Mouse (Mus musculus) heart, postnatal 0 days (tissue): Measurements from ENCODE around the gene Clcn6. TPM values are rescaled to one million over a fixed set of nuclear protein-coding genes. Genes with fewer than 3 reads are reported as not detected.

Source experiments
- ATAC-seq: fragments of 200-750 bp; cut with Nextera tagmentation; 2 replicates; pipeline ENCODE4 v1.8.0; 2017; ENCODE audit warnings: low read depth, moderate number of reproducible peaks, moderate library complexity; ENCODE audit not compliant: insufficient read depth
- DNase-seq: peaks from one replicate; pipeline ENCODE4 v3.0.0-alpha.2; 2016; ENCODE audit warnings: low spot score
- H3K27ac ChIP-seq: fragments of 300-500 bp; sonication (generic); 2 replicates; pipeline ENCODE4 v1.5.1; 2014; ENCODE audit warnings: low read depth, mild to moderate bottlenecking
- H3K27me3 ChIP-seq: fragments of 300-500 bp; sonication (generic); 2 replicates; pipeline ENCODE4 v1.6.1; 2014; ENCODE audit warnings: low read length, mixed read lengths; ENCODE audit not compliant: control insufficient read depth, insufficient read depth
- H3K36me3 ChIP-seq: fragments of 300-500 bp; sonication (generic); replicated peaks from 2 replicates; pipeline ENCODE4 v1.6.1; 2014; ENCODE audit warnings: low read length, mixed read lengths; ENCODE audit not compliant: control insufficient read depth, insufficient read depth
- H3K4me1 ChIP-seq: fragments of 300-500 bp; sonication (generic); 2 replicates; pipeline ENCODE4 v1.6.1; 2014; ENCODE audit warnings: antibody characterized with exemption; ENCODE audit not compliant: control insufficient read depth, insufficient read depth
- H3K4me2 ChIP-seq: fragments of 300-500 bp; sonication (generic); 2 replicates; pipeline ENCODE4 v1.6.1; 2014; ENCODE audit warnings: low read depth, mild to moderate bottlenecking, low read length, moderate library complexity
- H3K4me3 ChIP-seq: fragments of 300-500 bp; sonication (generic); 2 replicates; pipeline ENCODE4 v1.5.1; 2014; ENCODE audit warnings: low read depth, low read length
- H3K9ac ChIP-seq: fragments of 300-500 bp; sonication (generic); replicated peaks from 2 replicates; pipeline ENCODE4 v1.6.1; 2014; ENCODE audit warnings: low read depth, low read length, mixed read lengths
- H3K9me3 ChIP-seq: fragments of 300-500 bp; sonication (generic); replicated peaks from 2 replicates; pipeline ENCODE4 v1.6.1; 2016; ENCODE audit warnings: low read length; ENCODE audit not compliant: control insufficient read depth
- CTCF ChIP-seq: IDR thresholded peaks from 2 replicates; pipeline ENCODE4 v1.5.1; 2016; ENCODE audit warnings: antibody characterized with exemption, control low read depth, low read depth
- EP300 ChIP-seq: IDR thresholded peaks from 2 replicates; pipeline ENCODE4 v1.6.1; 2016; ENCODE audit warnings: antibody characterized with exemption, low read depth
- WGBS: fragments of 180-500 bp; shearing (Covaris S2); extraction: QIAGEN DNeasy Blood & Tissue Kit; methylation state at CpG from one replicate; pipeline ENCODE4 v1.1.7; 2014; 5-methylcytosine and 5-hydroxymethylcytosine counted together
- polyA plus RNA-seq: library from polyadenylated mRNA; unstranded; fragments of >200 nt; fragmentation: Nextera tagmentation; extraction: Ambion mirVana; gene quantifications from 2 replicates; pipeline ENCODE4 v1.2.1, GENCODE M21; 2015
- total RNA-seq: library from RNA; depleted of rRNA; stranded (reverse); fragments of >200 nt; gene quantifications from 2 replicates; pipeline ENCODE4 v1.2.3, GENCODE M21; 2014; ENCODE audit warnings: low replicate concordance; rRNA removed

The Clcn6 gene
- total RNA-seq = 14.7 and 16.3 TPM in 2 replicates
- 3.5 and 4.3 TPM in 2 replicates for polyA plus RNA-seq

DNA sequence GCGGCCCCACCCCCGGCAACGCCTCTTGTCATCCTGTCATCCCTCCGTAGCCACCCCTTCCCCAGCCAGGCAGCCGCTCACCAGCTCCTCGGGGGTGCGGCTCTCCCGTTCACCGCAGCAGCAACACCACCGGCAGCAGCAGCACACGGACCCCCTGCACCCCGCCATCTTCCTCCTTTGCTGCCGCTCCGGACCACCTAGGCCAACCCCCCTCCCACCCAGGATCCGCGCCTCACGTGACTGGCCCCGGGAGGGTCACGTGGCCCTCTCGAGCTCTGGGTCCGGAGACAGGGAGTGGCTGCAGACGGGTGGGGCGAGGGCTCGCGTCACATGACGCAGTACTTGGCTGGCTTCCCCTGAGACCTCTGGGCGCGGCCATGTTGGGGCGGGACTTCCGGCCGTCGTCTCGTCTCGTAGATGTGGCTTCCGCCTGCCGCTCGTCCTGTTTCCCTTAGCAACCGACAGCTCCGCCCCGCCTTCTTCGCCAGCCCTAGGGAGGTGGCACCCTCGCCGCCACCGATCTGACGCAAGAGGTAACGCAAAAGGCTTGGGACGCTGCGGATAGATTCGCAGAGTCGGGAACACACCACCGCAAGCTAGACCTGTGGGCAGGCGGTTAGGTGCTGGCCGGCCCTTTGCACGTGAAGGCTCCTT lies at the start of gene Clcn6, which contains the start of gene Mthfr:
TSS of gene Clcn6 (minus strand) at position 222 of the 654 bp plus-strand sequence.
TSS of gene Mthfr (plus strand) at position 478 of the 654 bp plus-strand sequence.
- H3K9ac ChIP-seq = peak within 1 kb of the TSS; percentile 64
- peaks cover 35% of the 10 kb centered on the region for H3K4me1 ChIP-seq
- H3K4me3 ChIP-seq = peak within 1 kb of the TSS; percentile 71
- H3K27me3 ChIP-seq = no peaks in the 10 kb centered on the region
- ATAC-seq (peak; percentile 95), DNase-seq (peak; percentile 97)
- WGBS = under 1% methylated on average over 53 of the region's 54 CpGs
- H3K4me2 ChIP-seq = peak within 1 kb of the TSS; percentile 88
- TF ChIP-seq EP300 (peak; percentile 69; the same call in 1 of the 2 replicates), CTCF (no peak)
- H3K27ac ChIP-seq = peak within 1 kb of the TSS; percentile 86
- H3K9me3 ChIP-seq = no peaks in the 10 kb centered on the region
- H3K36me3 ChIP-seq = peaks cover 10% of the 10 kb centered on the region; the same call in 1 of the 2 replicates

- peak within 1 kb of the TSS; percentile 78 for H3K4me2 ChIP-seq
- 9% methylated on average over 27 of the region's 34 CpGs for WGBS
These were observed 49.4 kb upstream of the Clcn6 start, which contains the start of gene Agtrap for GRCm38 (mm10) chr4:148087907-148088527. Gene Agtrap (minus strand): TSS chr4:148088031.

DNA sequence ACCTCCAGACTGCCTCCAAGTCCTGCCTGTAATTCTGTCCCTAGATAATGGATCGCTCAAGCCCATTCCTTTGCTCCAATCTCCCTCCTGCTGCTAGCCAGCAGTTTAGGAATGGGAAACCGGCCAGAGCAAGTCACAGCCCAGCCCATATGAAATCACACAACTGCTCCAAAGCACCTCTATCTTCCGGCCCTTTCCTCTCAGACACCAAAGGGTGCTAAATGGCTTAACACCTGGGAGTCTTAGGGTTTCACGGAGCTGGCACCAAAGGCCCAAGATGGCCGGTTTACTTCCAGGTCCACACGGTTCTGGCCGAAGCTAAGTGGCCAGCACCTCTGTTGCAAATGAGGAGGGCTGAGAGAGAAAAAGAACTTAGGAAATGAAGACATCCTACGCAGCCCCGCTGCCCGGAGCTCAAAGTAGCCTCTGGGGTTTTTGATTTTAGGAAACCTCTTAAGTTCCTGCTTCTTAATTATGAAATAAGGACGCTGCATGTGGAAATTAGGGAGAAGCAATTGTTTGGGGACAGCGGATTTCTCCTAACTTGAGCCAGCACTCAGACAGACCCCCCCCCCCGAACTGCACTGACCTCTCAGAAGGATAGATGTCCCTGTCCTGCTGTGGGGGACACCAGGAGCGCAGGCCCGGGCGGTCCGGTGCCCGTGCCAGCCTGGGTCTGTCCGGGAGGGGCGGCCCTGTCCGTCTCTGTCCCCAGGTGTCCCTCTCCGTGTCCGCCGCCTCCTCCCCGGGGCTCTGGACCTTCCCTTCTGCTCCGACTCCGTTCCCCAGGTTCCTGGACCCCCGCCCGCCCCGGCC lies 48.7 kb upstream of the Clcn6 start:
- peak overlapping the region; percentile 79 for H3K9ac ChIP-seq
- peak overlapping the region; percentile 78 for H3K4me2 ChIP-seq
- no peaks in the 10 kb centered on the region for H3K36me3 ChIP-seq
- H3K4me1 ChIP-seq = peaks cover 29% of the 10 kb centered on the region
- no peaks in the 10 kb centered on the region for H3K27me3 ChIP-seq
- TF ChIP-seq CTCF = no peak
- TF ChIP-seq EP300 = no peak
- peak overlapping the region; percentile 82 for H3K27ac ChIP-seq
- DNase-seq (no peak), ATAC-seq (peak; percentile 28)
- WGBS = 1% methylated on average over 30 of the region's 30 CpGs
- H3K4me3 ChIP-seq = peak overlapping the region; percentile 76
- H3K9me3 ChIP-seq = no peaks in the 10 kb centered on the region

More at GRCm38 (mm10) chr4:148087907-148088527, 49.4 kb upstream of the Clcn6 start, which contains the start of gene Agtrap:
- Histone ChIP-seq H3K9me3 (no peaks in the 10 kb centered on the region), H3K4me3 (peak within 1 kb of the TSS; percentile 76), H3K27me3 (no peaks in the 10 kb centered on the region), H3K9ac (peak within 1 kb of the TSS; percentile 79), H3K27ac (peak within 1 kb of the TSS; percentile 82), H3K4me1 (peaks cover 29% of the 10 kb centered on the region), H3K36me3 (no peaks in the 10 kb centered on the region)
- TF ChIP-seq CTCF (no peak), EP300 (no peak)
- ATAC-seq (peak; percentile 88), DNase-seq (peak; percentile 95)

GRCm38 (mm10) chr4:148085907-148086305 lies 47.3 kb upstream of the Clcn6 start:
- Histone ChIP-seq H3K36me3 (peaks cover 9% of the 10 kb centered on the region), H3K9me3 (no peaks in the 10 kb centered on the region), H3K4me1 (peaks cover 29% of the 10 kb centered on the region), H3K9ac (0 out of 2 replicates have a peak overlapping the region, but pooled peaks have one; percentile 3), H3K27ac (peak overlapping the region; percentile 39; the same call in 1 of the 2 replicates), H3K4me2 (no peak overlapping the region), H3K27me3 (no peaks in the 10 kb centered on the region), H3K4me3 (no peak overlapping the region)
- no peak for ATAC-seq
- no peak for DNase-seq
- TF ChIP-seq CTCF = no peak
- TF ChIP-seq EP300 = no peak
- WGBS = 77% methylated on average over 3 of the region's 3 CpGs
